Mouse (Mus musculus) left cerebral cortex, postnatal 36 days (tissue): ENCODE measurements at regions not wholly inside any gene's neighbourhood (a gene's known extent, or its start where the extent isn't known, plus 50 kb on each side); places are given as distances from the start of the nearest gene placed in this dataset.

Experiments
- DNase-seq, 2 experiments: peaks; one replicate each; pipeline ENCODE4 v3.0.0; 2021 to 2022; ENCODE audit warnings: low spot score in 2 of 2, mixed read lengths in 1 of 2
- intact Hi-C: fragments of 180-260 bp; cut with DNase I; formaldehyde crosslinking; loops from one replicate; pipeline ENCODE4 v1.15.1; 2025

DNA sequence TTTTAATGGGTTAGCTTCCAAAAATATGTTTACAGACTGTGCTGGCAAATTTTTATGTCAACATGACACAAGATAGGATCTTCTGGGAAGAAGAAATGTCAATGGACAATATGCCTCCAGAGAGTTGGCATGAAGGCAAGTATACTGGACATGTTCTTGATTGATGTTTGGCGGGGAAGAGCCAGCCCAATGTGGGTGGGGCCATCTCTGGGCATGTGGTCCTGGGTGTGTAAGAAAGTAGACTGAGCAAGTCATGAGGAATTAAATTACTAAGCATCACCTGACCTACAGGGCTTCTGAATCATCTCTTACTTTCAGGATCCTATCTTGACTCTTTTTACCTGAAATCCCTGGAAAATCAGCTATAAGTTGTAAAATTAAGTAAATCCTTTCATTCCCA, 525.0 kb upstream of the Grm7 start:
- no peak for DNase-seq
- intact Hi-C loops: no loop called here

- intact Hi-C loops: no loop called here
- DNase-seq: no peak
Observed at GRCm38 (mm10) chr6:110132271-110132670, 513.1 kb upstream of the Grm7 start.

DNA sequence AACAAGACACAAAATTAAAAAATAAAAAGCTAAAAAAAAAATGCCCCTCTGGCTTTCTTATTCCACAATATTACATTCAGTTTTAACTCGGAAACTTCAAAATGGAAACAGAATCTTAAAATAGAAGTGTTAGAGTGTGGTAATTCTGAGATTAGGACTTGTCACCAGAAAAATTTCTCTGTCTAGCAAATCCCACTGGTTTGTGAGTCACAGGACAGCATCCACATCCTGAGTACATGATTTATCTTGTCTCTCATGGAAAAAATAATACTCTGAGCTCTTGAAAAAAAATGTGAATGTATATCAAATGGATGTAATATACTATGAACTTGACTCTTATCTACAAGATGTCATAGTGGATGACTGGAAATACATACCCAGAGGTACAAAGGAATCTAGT, 511.8 kb upstream of the Grm7 start:
- no peak for DNase-seq
- intact Hi-C loops: no loop called here

DNA sequence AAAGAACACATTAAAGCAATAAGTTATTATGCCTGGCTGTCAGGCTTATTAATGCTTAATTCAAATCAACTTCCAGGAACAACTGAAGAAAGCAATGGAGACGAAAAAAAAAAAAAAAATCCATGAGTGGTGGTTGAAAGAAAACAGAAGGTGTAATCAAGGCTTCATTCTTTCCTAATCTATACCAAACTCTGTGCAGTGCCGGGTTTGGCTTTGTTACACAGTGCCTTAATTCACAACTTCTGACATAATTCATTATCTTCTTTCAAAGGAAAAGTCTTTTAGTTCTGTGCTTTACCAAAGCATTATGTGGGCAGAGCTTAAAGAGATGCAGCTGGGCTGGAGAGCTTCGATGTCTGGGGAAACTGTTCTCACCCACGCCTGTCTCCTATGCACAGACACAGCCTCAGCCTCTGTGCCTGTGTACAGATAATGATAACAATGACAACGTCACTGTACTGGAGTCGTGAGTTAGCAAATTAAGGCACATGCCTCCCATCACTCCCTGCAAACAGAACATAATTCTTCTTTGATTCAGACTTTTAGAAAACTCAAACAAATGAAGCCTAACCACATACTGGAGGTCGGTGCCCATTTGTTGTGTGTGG, 508.2 kb upstream of the Grm7 start:
- intact Hi-C loops: loop anchor here (5.0 kb wide), 1 partner anchor 400 kb away; no protein-coding TSS in a partner anchor
- peak; percentile 50 to 61 for DNase-seq

GRCm38 (mm10) chr6:110139396-110139795, 506.0 kb upstream of the Grm7 start:
- intact Hi-C loops: loop anchor here (5.0 kb wide), 1 partner anchor 398 kb away; no protein-coding TSS in a partner anchor
- DNase-seq: no peak

GRCm38 (mm10) chr6:110168539-110168938, 476.8 kb upstream of the Grm7 start:
- no peak for DNase-seq
- intact Hi-C loops: no loop called here

DNA sequence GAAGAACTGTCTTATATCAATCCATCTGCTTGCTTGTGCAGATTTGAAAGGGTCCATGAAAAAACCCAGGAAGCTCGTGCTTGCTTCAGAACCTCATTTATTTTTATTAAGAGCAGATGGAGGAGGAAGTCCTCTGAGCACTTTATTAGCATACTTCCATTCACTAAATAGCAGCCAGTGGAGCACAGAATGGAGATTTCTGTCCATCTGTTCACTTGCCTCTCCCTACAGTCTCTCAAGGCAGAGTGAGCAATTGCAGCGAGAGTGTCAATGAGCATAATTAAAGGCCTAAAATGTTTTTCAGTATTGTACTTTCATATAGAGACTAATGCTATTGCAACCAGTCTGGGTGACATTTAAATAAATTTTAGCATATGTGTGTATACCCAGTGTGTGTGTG, 439.4 kb upstream of the Grm7 start:
- no peak for DNase-seq
- intact Hi-C loops: no loop called here

DNA sequence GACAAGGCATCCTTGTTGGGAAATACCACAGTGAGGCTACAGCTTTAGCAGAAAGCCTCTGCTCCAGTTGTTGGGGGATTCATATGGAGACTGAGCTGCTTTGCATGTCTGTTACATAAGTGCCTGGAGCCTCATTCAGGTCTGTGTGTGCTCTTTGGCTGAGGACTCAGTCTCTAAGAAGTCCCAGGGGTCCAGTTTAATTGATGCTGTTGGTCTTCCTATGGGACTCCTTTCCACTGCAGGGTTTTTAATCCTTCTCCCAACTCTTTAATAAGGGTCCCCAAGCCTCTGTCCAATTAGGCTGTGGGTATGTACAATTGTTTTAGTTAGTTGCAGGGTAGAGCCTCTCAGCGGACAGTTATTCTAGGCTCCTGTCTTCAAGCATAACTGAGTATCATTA, 436.6 kb upstream of the Grm7 start:
- intact Hi-C loops: no loop called here

DNA sequence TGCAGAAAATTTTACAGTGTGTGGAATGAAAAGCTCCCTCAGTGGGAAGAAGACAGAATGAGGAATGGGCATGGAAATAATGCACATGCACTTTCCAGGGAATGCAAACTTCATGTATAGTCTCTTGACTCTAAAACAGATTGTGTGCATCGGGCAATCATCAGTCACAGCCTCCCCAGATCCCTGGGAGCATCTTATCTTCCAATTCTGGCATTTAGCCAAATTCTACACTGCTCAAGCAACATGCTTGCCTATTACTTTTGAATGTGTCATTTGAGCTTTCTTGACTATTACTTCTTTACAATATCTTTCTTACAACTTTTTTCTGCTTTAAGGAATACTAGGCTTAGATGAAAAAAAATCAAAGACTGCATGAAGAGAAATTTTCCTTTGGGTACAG, 397.9 kb upstream of the Grm7 start:
- intact Hi-C loops: no loop called here
- no peak for DNase-seq

More for the DNA sequence above, 436.6 kb upstream of the Grm7 start:
- no peak for DNase-seq

DNA sequence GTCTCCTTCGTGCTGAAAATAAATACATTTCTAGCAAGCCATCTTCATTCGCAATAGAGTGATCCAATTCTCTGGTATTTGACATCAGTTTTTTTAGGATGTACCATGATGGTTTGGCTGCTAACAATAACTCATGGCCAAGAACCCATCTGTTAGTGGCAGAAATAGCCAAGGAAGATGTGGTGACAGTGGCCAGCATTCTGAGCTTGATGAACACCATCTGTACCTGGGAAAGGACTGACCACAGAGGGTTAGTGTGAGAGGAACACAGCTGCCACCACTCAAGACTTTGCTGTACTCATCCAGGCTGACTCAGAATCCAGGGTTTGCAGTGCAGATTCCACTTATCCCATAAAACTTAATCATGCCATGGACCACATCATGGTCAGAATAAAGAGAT, 348.8 kb upstream of the Grm7 start:
- DNase-seq: peak; percentile 4
- intact Hi-C loops: no loop called here
